In genomic region chr3:111386334-111386733, GRCm38 (mm10) we compare ENCODE assay signal across 20 mouse cellular contexts.
DNase-seq lines count a peak whose midpoint lies in the region; ATAC-seq and TF ChIP-seq lines count a peak whose summit lies in the region.
"Had no signal": no experiment of that assay in that cellular context is flagged by ENCODE, and none has a peak within 500 bp of the region (broad histone marks: within the 10 kb centered on the region; RNA-seq: fewer than 3 reads in every experiment).

No protein-coding gene starts in this region.

- H3K9ac ChIP-seq in forebrain, embryonic 14.5 days (ENCODE audit: low read length), result no peak overlapping the region
- H3K9ac ChIP-seq: embryonic facial prominence, embryonic 13.5 days; heart, embryonic 15.5 days; hindbrain, embryonic 14.5 days had no signal

- H3K4me1 ChIP-seq in forebrain, embryonic 14.5 days (ENCODE audit: control insufficient read depth, insufficient read depth, low read length), result no peaks in the 10 kb centered on the region
- H3K4me1 ChIP-seq in forebrain, embryonic 10.5 days, result no peaks in the 10 kb centered on the region
- H3K4me1 ChIP-seq: embryonic facial prominence, embryonic 13.5 days; heart, embryonic 15.5 days had no signal

- no peaks in the 10 kb centered on the region for H3K36me3 ChIP-seq in forebrain, embryonic 14.5 days (ENCODE audit: control insufficient read depth, insufficient read depth, low read length)
- no peaks in the 10 kb centered on the region for H3K36me3 ChIP-seq in forebrain, embryonic 10.5 days (replicated peaks)
- H3K36me3 ChIP-seq: embryonic facial prominence, embryonic 13.5 days; heart, embryonic 15.5 days had no signal

- peak; percentile 72; the same call in 1 of the 2 replicates for ATAC-seq in forebrain, embryonic 14.5 days
- ATAC-seq: intestine, postnatal 0 days had no signal

- no peak for TF ChIP-seq CTCF in layer of hippocampus, adult 2 months (conservative IDR thresholded peaks at IDR 0.05)

- H3K4me2 ChIP-seq in forebrain, embryonic 14.5 days (ENCODE audit: low read length), result no peak overlapping the region
- H3K4me2 ChIP-seq: embryonic facial prominence, embryonic 13.5 days; heart, embryonic 11.5 days; heart, embryonic 15.5 days; hindbrain, embryonic 14.5 days had no signal

- no peak overlapping the region for H3K27ac ChIP-seq in forebrain, embryonic 14.5 days (ENCODE audit: low read depth, low read length)
- no peak overlapping the region for H3K27ac ChIP-seq in forebrain, embryonic 10.5 days
- H3K27ac ChIP-seq in layer of hippocampus, adult 2 months, result no peak overlapping the region
- H3K27ac ChIP-seq: embryonic facial prominence, embryonic 13.5 days; heart, adult 2 months; heart, embryonic 15.5 days; hindbrain, embryonic 14.5 days had no signal

- no peaks in the 10 kb centered on the region for H3K9me3 ChIP-seq in forebrain, embryonic 14.5 days (replicated peaks; ENCODE audit: control insufficient read depth, low read length)
- no peaks in the 10 kb centered on the region for H3K9me3 ChIP-seq in forebrain, embryonic 10.5 days
- H3K9me3 ChIP-seq: embryonic facial prominence, embryonic 13.5 days; heart, embryonic 15.5 days had no signal

- peak; percentile 86 for DNase-seq in forebrain, embryonic 14.5 days (ENCODE audit: low spot score)
- no peak for DNase-seq in forebrain, embryonic 10.5 days (ENCODE audit: extremely low spot score, low spot score)
- peak; percentile 33 to 55 for DNase-seq in layer of hippocampus, adult 2 months (ENCODE audit: low spot score in 2 of 2)
- DNase-seq in layer of hippocampus, postnatal 25 days (ENCODE audit: extremely low spot score in 1 of 2, low spot score in 1 of 2), result no peak
- DNase-seq in brain, embryonic 18.5 days (ENCODE audit: low read depth, low spot score), result peak; percentile 74
- DNase-seq in layer of hippocampus, adult 9-11 months, result peak; percentile 49
- no peak for DNase-seq in thymus, postnatal 10 days (ENCODE audit: low spot score in 2 of 2)
- DNase-seq: adrenal gland, adult 2 months; adrenal gland, postnatal 25 days; cerebellum, adult 11-12 months; cerebellum, postnatal 25 days; gastrocnemius, postnatal 10 days; heart, adult 2 months; heart, postnatal 14 days; kidney, adult 9 months had no signal

- no peaks in the 10 kb centered on the region for H3K27me3 ChIP-seq in forebrain, embryonic 14.5 days (replicated peaks; ENCODE audit: control insufficient read depth, insufficient read depth, low read length)
- no peaks in the 10 kb centered on the region for H3K27me3 ChIP-seq in forebrain, embryonic 10.5 days (ENCODE audit: poor library complexity, severe bottlenecking)
- H3K27me3 ChIP-seq: embryonic facial prominence, embryonic 13.5 days; heart, embryonic 15.5 days had no signal

- no peak overlapping the region for H3K4me3 ChIP-seq in forebrain, embryonic 14.5 days (ENCODE audit: low read depth, low read length)
- H3K4me3 ChIP-seq in forebrain, embryonic 10.5 days, result no peak overlapping the region
- no peak overlapping the region for H3K4me3 ChIP-seq in layer of hippocampus, adult 2 months
- H3K4me3 ChIP-seq: embryonic facial prominence, embryonic 13.5 days; heart, adult 2 months; heart, embryonic 15.5 days had no signal

Comparison
In these comparisons a context has a peak if more than half of its experiments do, and no peak if none do; other contexts are left out.
1. DNase-seq: peak in forebrain, embryonic 14.5 days (single experiment), layer of hippocampus, adult 2 months (2 of 2), brain, embryonic 18.5 days (single experiment) and layer of hippocampus, adult 9-11 months (single experiment); none in forebrain, embryonic 10.5 days (single experiment), layer of hippocampus, postnatal 25 days (0 of 2) and thymus, postnatal 10 days (0 of 2).